Comparison of ENCODE assay signal across 22 mouse cellular contexts in the genomic region with DNA sequence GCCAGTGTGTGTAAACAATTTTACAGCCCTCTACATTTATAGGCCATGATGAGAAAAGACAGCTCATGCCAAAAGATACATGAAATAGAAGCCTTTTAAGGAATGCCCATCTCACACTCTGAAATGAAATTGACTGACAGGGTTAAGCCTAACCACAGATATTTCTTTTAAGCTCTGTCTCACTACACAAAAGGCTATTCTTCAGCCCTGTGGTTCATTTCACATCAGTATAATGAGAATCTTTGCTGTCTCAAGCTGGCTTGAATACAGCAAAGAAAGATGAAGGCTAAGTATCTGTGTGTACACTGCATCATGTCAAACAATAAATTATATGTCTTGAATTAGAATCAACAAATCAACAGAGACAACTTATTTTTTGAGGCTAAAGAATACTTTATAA.
"Had no signal": no experiment of that assay in that cellular context is flagged by ENCODE, and none has a peak within 500 bp of the region (broad histone marks: within the 10 kb centered on the region; RNA-seq: fewer than 3 reads in every experiment).

No protein-coding gene starts in this region.

- H3K4me1 ChIP-seq: liver, embryonic 12.5 days; liver, embryonic 15.5 days; lung, embryonic 15.5 days; megakaryocyte, embryonic 14.5 days; neural tube, embryonic 13.5 days had no signal

- H3K36me3 ChIP-seq: limb, embryonic 10.5 days; limb, embryonic 13.5 days; liver, embryonic 12.5 days; liver, embryonic 15.5 days; lung, embryonic 15.5 days; midbrain, embryonic 13.5 days; neural tube, embryonic 13.5 days had no signal

- H3K27ac ChIP-seq: limb, embryonic 10.5 days; limb, embryonic 13.5 days; liver, embryonic 12.5 days; liver, embryonic 15.5 days; lung, embryonic 15.5 days; midbrain, embryonic 13.5 days; neural tube, embryonic 13.5 days; stomach, postnatal 0 days had no signal

- H3K9ac ChIP-seq: limb, embryonic 13.5 days; liver, embryonic 12.5 days; liver, embryonic 15.5 days; lung, embryonic 15.5 days; midbrain, embryonic 13.5 days; neural tube, embryonic 13.5 days had no signal

- ATAC-seq: liver, embryonic 12.5 days; midbrain, embryonic 13.5 days had no signal

- H3K9me3 ChIP-seq: limb, embryonic 10.5 days; liver, embryonic 12.5 days; liver, embryonic 15.5 days; lung, embryonic 15.5 days; megakaryocyte, embryonic 14.5 days had no signal

- DNase-seq: kidney, adult 18-20 months; kidney, adult 9 months; kidney, postnatal 14 days; kidney, postnatal 4 days; liver; lung, adult 18-20 months; lung, postnatal 10 days; lung, postnatal 36 days; right cerebral cortex, adult 18-20 months; right cerebral cortex, postnatal 14 days; right cerebral cortex, postnatal 4 days; thymus, postnatal 25 days had no signal

- H3K4me3 ChIP-seq: limb, embryonic 10.5 days; limb, embryonic 13.5 days; liver, embryonic 12.5 days; liver, embryonic 15.5 days; lung, embryonic 15.5 days; megakaryocyte, embryonic 14.5 days; midbrain, embryonic 13.5 days; myocyte; neural tube, embryonic 13.5 days had no signal

- H3K4me2 ChIP-seq: limb, embryonic 13.5 days; liver, embryonic 12.5 days; liver, embryonic 15.5 days; lung, embryonic 15.5 days; midbrain, embryonic 13.5 days; neural tube, embryonic 13.5 days had no signal

- H3K27me3 ChIP-seq: limb, embryonic 13.5 days; liver, embryonic 12.5 days; liver, embryonic 15.5 days; lung, embryonic 15.5 days; megakaryocyte, embryonic 14.5 days; midbrain, embryonic 13.5 days; neural tube, embryonic 13.5 days had no signal
